Mouse (Mus musculus): ENCODE results near the gene Gprin1.

DNA sequence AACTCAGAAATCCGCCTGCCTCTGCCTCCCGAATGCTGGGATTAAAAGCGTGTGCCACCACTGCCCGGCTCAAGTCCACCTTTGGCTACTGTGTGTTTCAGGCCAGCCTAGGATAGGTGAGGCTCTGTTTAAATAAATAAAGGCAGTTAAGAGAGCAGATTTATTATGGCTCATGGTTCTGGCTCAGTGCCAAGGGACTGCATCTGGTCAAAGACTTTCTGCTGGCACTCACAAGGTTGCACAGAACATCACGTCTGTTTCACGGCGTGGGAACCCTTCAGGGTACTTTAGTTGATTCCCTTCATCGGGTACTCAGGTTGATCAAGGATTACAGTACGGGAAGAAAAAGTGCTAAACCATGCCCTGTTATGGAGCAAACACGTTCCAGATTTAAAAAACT lies 34.7 kb downstream of the Gprin1 start:
- TF ChIP-seq CTCF (IDR thresholded peaks at IDR 0.05; ENCODE audit: low read depth) (no peak), EP300 (optimal IDR thresholded peaks at IDR 0.05) (no peak)

Data from stomach, postnatal 0 days (tissue).